Mouse (Mus musculus): ENCODE results near the gene Gpc6.

The Gpc6 gene

DNA sequence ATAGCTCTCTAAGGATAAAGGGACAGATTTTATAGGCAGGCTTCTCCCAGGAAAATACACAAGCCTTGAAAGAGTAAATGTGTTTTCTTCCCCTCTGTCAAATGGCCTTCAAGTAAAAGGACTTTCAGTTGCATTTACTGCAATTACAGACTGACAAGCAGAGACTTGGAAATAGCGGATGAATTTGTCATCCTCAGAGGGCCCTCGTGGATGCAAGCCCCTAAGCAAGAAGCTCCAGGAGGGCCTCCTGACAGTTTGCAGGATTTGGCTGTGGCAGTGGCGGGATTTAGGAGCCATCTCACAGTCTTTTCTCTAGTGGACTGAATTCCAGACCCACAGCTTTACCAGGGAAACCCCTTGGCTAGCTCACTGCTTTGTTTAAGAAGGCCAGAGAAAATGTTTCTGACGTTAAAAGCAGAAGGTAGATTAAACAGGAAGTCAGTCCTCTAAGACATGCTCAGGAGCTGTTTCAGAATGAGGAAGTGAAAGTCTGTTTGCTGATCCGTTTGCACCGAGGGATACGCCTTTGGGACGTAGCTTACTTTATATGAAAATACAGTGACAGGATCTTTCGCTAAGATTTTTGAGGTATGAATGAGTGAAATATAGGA lies 700.1 kb downstream of the Gpc6 start:
- no peak for DNase-seq (ENCODE audit: low spot score)

DNA sequence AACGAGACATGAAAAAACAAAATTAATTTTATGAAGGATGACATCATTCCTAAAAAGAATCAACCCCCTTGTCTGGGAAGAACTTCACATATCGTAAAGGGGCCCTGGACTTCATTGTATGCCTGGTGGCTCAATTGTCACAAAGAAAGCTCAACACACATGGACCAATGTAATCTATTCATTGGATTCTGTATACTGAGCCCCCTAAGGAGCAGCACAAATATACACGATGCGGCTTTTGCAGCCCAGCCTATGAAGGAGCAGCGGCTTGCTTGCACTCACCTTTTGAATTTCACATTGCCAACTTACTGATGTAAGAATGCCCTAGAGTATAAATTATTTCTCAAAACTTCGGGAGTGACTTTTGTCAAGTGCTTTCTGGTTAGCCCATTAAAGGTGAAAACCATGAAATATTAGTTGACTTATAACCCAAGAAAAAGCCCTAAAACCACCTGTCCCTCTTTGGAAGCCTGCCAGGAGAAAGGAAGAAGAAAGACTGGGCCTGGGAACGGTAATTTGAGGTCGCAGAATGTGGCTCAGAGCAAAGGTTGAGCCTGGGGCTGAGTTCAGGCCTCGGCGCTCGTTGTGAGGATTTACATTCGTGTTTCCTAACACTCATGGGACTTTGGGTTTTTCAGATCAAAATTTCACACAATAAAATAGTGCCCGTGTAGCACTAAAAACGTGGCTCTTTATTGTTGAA lies 709.3 kb downstream of the Gpc6 start:
- no peak for DNase-seq (ENCODE audit: low spot score)

DNA sequence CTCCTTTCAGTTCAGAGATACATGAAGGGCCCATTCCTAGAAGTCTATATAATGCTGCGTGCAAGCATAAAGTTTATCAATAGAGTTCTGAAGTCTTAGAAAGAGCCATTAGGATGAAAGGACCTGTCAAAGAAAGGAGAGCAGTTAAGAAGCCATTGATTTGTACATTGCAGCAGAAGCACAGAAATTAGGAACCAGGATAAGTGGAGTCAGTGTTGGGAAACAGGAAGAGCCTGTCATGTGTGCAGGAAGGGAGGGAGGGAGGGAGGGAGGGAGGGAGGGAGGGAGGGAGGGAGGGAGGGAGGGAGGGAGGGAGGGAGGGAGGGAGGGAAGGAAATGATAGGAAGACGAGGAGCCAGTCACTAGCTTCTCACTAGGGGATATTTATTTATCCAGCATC lies 716.7 kb downstream of the Gpc6 start:
- no peak for DNase-seq (ENCODE audit: low spot score)

DNA sequence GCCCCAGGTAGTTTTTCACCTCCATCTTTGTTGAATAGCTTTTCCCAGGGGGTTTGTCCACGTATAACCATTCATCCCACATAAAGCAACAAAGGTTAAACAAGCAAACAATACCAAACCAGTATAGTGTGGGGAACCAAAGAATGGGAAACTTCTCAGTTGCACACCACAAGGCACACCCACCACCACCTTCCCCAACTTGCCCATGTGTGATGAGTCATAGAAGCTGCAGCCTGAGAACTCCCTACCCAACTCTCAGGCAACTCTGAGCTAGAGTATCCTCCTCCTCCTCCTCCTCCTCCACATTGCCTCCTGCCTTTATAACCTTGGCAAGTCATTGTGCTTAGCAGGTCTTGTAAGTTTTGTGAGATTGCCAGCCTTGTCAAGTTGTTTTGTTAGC lies 718.0 kb downstream of the Gpc6 start:
- DNase-seq (ENCODE audit: low spot score), result no peak

DNA sequence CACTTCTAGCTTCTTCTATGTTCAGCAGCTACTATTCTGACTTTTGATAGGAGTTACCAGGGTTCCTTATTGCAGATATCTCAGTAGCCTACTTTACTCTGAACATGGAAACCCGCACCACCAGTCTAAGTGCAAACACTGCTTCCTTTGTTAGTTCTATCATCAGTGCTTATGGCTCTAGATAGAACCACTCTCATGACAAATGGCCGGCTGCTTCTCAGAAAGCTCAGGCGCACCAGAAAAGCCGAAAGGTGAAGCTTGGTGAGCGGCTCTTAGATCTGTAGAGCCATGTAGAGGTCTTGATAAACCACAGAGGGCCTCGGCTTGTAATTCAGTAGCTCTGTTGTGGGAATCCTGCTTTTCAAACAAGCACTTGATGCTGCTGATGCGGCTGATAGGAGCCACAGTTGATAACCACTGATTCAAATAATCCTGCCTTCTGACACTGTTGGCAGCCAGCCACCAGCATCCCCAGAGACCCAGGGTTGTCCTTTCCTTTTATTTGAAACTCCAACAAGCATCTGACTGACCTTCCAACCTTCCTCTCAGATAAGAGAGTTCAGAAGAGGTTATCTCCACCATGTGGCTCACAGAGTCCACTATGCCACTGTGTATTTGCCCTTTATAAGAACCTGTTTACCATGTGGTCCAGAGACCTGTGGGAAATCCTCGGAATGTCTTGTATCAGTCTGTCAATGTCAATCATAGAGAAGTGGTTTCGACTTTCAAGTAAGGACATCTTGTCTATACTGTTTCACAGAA lies 723.3 kb downstream of the Gpc6 start:
- no peak for DNase-seq (ENCODE audit: low spot score)

DNA sequence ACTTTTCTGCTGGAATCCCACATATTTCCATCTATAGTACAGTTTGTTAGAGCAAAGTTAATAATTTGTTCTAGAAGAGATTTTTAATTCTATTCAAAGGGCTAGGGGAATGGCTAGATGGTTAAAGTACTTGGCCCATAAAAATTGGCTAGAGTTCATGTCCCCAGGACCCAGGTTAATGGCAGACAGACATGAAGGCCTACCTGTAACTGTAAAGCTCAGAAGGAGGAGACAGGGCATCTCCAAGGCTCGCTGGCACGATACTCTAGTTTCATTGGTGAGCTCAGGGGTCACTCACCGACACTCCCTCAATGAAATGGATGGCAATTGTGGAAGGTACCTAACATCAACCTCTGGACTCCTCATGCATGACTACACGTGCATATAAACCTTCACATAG lies 725.0 kb downstream of the Gpc6 start:
- no peak for DNase-seq (ENCODE audit: low spot score)

DNA sequence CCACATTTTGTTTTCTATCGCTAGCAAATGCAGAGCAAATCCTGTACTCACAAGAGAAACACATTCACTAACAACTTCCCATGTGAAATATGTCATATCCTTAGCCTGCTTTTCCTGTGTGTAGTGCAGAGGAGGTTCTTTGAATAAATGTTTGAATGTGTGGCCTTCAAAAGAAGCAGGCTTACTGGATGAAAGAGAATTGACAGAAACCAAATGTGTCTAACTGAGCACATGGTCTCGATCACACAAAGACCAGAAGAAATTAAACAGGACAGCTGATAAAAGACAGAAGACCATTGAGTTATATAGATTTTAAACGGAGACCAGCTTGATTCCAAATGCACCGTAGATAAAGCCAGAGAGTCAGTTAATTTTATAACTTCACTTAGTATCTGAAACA lies 726.2 kb downstream of the Gpc6 start:
- DNase-seq (ENCODE audit: low spot score), result no peak

DNA sequence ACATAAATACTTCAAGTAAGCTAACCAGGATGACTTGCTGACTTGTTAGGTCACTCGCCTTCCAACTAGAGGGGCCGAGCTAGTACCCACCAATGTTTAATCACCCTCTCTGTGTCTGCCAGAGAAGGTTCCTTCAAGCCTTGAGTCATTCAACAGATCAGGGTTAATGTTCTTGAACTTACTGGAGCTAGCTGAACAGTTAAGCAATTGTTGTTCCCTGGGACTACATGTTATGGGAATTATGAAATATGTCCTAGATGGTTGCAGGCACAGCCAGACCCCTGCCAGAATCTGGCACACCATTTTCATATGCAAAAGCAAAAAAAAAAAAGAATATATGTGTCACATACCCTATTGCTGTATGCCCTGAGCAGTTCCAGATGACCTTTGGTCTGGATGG lies 726.8 kb downstream of the Gpc6 start:
- DNase-seq (ENCODE audit: low spot score), result no peak

DNA sequence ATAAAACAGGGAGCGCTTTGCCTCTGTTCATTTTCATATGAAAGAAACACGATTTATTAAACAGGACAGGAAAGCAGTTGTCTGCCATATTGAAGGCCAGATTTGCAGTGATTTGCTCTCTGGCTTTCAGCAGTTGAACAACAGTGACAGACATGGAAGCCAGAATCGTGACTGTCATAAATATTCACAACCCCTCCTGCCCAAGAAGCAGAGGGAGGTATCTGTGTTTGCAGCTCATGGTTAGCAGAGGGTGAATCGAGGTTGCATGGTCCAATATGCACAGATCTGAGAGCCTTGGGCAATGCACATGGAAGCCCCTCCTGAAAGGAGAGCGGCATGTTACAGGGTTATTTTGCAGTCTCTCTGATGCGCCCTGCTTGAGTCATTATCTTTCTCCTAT lies 730.3 kb downstream of the Gpc6 start:
- DNase-seq (ENCODE audit: low spot score), result no peak

DNA sequence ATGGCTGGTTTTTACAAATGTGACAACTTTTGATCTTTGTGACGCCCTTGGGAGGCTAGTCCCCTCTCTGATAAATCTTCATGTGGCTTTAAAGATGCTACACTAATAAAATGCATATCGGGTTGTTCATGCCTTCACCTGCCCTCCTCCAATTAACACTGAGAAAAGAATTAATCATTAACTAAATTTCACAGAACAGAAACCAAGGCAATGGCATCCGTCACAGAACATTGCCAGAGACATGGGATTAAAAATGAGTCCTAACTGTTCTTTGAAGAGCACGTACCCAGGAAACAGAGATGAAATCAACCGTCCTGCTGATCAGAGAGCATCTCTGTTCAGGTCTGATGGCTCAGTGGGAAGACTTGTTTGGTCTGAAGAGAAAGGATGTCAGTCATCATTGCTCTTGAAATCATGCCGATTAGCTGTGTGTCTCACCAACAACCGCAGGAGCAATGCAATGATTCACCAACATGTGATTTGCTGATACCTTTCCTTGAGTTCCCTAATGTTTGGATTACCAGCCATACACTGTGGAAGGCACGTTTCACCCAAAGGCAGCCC lies 734.2 kb downstream of the Gpc6 start:
- DNase-seq (ENCODE audit: low spot score), result no peak

DNA sequence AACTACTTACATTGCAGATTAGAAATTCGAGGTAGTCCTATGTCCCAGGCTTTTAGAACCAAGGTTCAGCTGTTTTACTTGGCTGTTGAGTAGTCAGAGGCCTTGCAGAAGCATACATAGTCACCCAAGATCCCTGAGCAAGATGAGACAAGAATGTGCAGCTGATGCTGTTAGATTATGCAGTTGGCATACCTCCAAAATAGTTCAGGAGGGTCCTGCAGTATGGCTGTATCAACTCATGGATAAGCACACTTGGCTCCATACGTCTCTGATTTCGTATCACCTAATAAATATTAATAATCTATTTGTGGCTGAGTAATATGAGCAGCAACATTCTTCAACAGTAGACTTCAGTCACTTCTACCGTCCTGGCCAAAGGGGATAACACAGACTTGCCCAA lies 737.1 kb downstream of the Gpc6 start:
- DNase-seq (ENCODE audit: low spot score), result no peak

DNA sequence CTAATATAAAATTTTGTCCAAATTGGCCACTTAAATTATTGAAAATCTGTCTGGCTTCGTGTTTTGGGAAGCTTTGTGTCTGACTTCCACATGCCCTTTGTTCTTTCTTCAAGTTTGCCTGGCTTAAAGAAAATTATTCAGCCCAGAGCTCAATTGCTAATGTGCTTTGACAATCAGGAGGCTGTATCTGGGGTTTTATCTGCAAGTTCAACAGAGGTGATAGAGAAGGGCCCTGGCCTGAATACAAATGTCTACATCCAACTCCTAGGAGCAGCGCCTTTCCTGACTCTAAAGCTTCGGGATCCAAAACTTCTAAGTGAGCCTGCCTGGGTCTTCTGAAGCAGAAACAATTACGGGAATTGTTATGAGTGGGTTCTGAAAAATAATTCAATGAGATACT lies 739.7 kb downstream of the Gpc6 start:
- no peak for DNase-seq (ENCODE audit: low spot score)

DNA sequence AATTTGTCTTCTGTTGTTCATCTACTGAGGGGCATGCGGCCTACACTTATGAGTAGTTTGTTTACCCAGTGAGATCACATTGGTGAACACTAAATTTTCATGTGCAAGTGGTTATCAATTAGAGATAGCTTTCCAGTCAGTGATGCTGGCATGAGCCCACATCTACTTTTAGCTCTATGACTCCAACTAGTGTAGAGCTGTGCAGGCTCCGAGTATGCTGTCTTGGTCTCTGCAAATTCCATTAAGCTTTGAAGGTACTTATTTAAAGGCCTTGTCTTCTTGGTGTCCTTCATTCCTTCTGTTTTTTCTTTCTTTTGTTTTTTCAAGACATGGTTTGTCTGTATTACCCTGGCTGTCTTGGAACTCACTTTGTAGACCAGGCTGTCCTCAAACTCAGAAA lies 741.0 kb downstream of the Gpc6 start:
- DNase-seq (ENCODE audit: low spot score), result no peak

DNA sequence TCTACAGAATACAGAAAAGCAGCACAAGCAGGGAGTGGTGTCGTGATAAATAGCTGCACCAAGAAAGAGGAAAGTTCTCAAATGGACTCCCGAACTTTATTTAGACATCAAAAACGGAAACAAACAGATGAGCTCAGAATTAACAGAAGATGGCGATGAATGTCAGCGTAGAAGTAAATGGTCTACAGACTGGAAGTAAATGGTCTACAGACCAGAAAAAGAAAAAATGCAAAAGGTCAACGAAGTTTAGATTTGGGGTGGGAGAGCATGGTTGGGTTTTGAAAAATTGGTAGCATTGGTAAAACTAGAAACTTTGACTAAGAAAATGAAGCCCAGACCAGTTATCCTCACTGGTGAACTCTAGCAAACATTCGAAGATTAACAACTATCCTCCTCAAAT lies 748.4 kb downstream of the Gpc6 start:
- no peak for DNase-seq (ENCODE audit: low spot score)

DNA sequence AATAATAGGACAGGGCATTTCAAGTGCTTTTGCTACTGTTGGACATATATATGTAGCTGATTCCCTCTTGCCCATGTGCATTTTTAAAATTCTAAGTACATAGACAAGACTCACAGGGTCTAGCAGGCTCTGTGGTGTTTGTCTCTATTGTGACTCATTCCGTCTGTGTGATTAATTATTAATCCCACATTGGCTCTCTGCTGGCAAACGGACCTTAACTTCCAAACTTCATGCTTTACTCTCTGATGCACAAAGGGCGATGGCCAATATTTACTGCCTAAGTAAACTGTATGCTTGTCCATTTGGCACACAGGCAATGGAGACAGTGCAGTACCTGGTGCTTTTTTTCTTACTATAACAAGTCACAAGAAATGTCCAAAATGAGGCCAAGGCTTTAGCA lies 749.4 kb downstream of the Gpc6 start:
- DNase-seq (ENCODE audit: low spot score), result no peak

DNA sequence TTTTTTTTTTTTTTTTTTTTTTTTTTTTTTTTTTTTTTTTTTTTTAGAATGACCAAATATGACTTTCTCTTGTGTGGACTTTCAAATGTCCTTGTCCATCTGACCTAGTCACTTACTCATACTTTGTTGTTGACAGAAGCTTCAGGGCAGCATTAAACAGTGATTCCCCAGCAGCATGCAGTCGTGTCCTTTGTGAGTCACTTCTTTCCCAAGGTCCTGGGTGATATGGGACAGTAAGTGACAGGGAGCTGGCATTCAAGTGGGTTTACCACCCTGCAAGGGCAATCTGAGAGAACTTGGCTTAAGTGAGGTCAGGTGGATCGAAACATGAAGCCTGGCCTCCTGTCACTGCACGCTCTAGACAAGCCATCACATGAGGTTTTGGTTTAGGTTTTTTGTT lies 754.8 kb downstream of the Gpc6 start:
- DNase-seq (ENCODE audit: low spot score), result no peak

DNA sequence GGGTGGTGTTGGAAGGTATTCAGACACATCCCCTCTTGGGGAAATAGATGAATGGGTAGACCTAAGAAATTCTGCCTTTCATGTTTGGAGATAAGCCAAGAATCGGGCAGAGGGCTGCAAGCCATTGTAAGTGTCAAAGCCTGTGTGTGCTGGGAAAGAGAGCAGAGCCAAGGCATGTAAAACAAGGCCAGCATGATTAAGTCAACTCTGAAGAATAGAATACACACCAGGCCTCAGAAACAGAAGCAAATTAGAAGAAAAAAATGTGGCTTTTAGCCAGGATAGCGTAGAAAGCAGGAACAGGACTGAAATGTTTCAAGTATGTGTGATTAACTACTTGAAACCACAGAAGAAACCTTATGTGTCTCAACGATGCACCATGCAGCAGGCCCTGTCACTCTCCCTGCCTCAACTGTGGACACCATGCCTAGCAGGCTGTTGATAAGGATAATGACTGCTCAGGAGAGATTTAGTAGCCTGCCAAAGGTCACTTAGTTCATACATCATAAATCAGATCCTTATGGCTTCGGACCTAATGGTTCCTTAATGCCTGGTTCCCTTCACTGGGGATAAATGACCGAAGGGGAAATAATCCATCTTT lies 756.3 kb downstream of the Gpc6 start:
- DNase-seq (ENCODE audit: low spot score), result no peak

DNA sequence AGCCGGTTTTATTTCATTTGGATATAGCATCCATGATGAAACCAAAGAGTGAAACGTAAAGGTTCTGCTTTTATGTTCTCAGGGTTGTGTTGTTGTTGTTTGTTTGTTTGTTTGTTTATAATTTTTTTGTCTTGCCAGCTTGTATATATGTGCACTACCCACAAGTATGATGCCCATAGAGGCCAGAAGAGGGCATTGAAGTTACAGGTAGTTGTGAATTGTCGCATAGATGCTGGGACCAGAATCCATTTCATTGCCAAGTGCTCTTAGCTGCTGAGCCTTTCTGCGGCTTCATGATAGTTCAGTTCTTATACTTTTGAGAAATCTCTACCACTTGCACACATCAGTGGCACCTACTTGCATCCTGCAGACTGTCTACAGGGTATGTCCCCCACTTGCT lies 758.0 kb downstream of the Gpc6 start:
- DNase-seq (ENCODE audit: low spot score), result no peak

DNA sequence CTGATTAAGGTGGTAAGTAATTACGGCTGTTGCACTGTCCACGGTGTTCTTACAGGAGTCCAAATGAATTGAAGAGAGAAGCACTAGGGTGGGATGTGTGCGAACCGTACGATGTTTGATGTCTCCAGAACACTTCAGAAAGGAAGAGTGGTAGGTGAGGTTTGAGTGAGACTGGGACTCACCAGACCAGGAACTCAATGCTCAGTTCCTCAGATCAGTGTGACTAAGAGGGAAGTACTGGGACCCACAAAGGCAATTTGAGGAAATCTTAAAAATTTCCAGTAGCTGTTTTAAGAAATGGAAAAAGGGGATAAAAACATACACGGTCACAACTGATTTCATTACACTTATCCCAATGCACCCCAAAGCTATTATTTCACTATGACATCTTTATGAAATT lies 764.7 kb downstream of the Gpc6 start:
- DNase-seq (ENCODE audit: low spot score), result no peak

DNA sequence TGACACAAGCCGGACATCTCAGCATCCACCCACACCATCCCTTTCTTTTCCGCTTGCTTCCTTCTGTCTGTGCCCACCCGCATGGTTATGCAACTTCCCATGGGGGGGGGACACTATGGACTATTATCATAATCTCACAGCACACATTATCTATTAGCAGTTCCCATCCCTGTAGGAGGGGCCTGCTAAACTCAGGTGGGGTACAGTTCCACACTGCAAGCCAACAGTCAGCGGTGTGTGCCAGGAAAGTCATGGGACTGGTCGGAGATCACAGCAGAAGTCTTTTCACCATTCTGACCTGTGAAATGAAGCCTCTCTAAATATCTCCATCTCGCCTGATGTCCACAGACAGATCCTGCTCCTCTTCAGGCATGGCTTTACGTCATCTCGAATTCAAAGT lies 770.5 kb downstream of the Gpc6 start:
- DNase-seq (ENCODE audit: low spot score), result no peak

DNA sequence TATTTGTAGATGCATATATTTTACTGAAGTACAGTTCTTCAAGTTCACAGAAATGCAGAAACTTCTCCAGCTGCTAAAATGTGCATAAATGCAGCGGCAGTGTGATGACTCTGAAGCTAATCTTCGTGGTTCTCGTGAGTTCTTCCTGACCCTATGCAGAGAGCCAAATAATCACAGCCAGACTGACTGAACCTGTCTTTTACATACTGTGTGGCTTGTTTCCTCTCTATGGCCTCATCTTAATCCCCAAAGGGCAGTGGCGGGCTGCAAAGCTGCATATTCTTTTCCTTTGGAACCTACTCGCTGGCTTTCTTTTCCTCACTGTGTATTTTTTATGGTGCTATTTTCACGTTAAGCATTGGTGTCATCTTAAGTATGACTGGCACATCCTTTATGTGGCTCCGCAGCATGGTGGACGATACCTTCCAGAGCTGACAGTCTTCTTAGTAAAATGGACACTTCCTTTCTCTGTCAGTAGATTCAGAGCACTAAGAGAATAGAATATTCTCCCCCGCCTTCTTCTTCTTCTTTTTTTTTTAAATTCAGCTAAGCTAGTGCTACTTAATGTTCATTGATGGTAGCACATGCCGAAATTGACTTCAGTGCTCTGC lies 775.7 kb downstream of the Gpc6 start:
- no peak for DNase-seq (ENCODE audit: low spot score)

DNA sequence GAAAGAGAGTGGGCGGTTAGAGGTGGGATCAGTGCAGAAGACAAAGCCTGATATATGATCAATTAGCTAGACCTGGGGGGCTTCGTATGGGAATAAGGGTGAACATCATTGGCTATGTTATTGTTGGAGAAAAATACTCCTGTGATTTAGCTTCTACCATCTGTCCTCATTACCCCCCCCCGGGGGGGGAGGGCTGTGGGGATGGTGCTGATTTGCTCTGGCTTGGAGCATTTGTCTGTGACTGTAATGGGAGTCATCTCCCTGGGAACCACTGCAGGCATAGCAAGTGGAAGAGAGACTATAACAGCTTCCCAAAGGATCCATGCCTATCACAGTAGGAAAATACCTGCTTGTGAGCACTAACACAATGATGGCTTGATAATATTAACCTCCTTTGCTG lies 783.7 kb downstream of the Gpc6 start:
- DNase-seq (ENCODE audit: low spot score), result no peak

Measured in ovary, adult 18-20 months (tissue).